Mouse (Mus musculus) bone marrow, adult 2 months (tissue): Measurements from ENCODE around the gene Adtrp.

Source experiments
- CTCF ChIP-seq: fragments of 200-500 bp; IDR thresholded peaks from 2 replicates; pipeline ENCODE4 v1.5.1; 2011; ENCODE audit warnings: low read length, control low read depth; ENCODE audit not compliant: control insufficient read depth, insufficient read depth
- POLR2A ChIP-seq: fragments of 200-500 bp; IDR thresholded peaks from 2 replicates; pipeline ENCODE4 v1.6.1; 2011; ENCODE audit warnings: low read depth, mild to moderate bottlenecking, control low read depth, low read length, borderline replicate concordance; ENCODE audit not compliant: control insufficient read depth

- TF ChIP-seq CTCF (no peak), POLR2A (no peak)
Measured at GRCm38 (mm10) chr13:41819484-41819883, 28.0 kb downstream of the Adtrp start.
